Mouse (Mus musculus) stomach, postnatal 0 days (tissue): ENCODE results near the gene Tent5c. TPM values are rescaled to one million over a fixed set of nuclear protein-coding genes. Genes with fewer than 3 reads are reported as not detected.

Experiments used
- ATAC-seq: fragments of 200-750 bp; cut with Nextera tagmentation; 2 replicates; pipeline ENCODE4 v1.8.0; 2017; ENCODE audit not compliant: low FRiP score, low TSS enrichment
- DNase-seq: peaks from one replicate; pipeline ENCODE4 v3.0.0-alpha.2; 2016; ENCODE audit warnings: low spot score
- H3K27ac ChIP-seq: fragments of 300-500 bp; sonication (generic); replicated peaks from 2 replicates; pipeline ENCODE4 v1.5.1; 2014; ENCODE audit warnings: mild to moderate bottlenecking, control low read depth
- H3K27me3 ChIP-seq: fragments of 300-500 bp; sonication (generic); 2 replicates; pipeline ENCODE4 v1.6.1; 2014; ENCODE audit warnings: low read length; ENCODE audit not compliant: control insufficient read depth, insufficient read depth
- H3K36me3 ChIP-seq: fragments of 300-500 bp; sonication (generic); 2 replicates; pipeline ENCODE4 v1.6.1; 2014; ENCODE audit warnings: low read length, mixed read lengths; ENCODE audit not compliant: control insufficient read depth, insufficient read depth
- H3K4me1 ChIP-seq: fragments of 300-500 bp; sonication (generic); replicated peaks from 2 replicates; pipeline ENCODE4 v1.6.1; 2014; ENCODE audit warnings: antibody characterized with exemption; ENCODE audit not compliant: control insufficient read depth, insufficient read depth
- H3K4me2 ChIP-seq: fragments of 300-500 bp; sonication (generic); replicated peaks from 2 replicates; pipeline ENCODE4 v1.6.1; 2014; ENCODE audit warnings: low read depth, mild to moderate bottlenecking, control low read depth, moderate library complexity
- H3K4me3 ChIP-seq: fragments of 300-500 bp; sonication (generic); 2 replicates; pipeline ENCODE4 v1.5.1; 2014; ENCODE audit warnings: low read depth, low read length, control low read depth
- H3K9ac ChIP-seq: fragments of 300-500 bp; sonication (generic); 2 replicates; pipeline ENCODE4 v1.6.1; 2014; ENCODE audit warnings: mild to moderate bottlenecking, low read length, control low read depth, mixed read lengths
- H3K9me3 ChIP-seq: fragments of 300-500 bp; sonication (generic); 2 replicates; pipeline ENCODE4 v1.6.1; 2016; ENCODE audit warnings: low read length; ENCODE audit not compliant: control insufficient read depth
- CTCF ChIP-seq: IDR thresholded peaks from 2 replicates; pipeline ENCODE4 v1.5.1; 2016; ENCODE audit warnings: antibody characterized with exemption, low read depth, mild to moderate bottlenecking, moderate library complexity
- EP300 ChIP-seq: optimal IDR thresholded peaks from 2 replicates; pipeline ENCODE3; 2016; ENCODE audit warnings: antibody characterized with exemption
- WGBS: fragments of 180-500 bp; shearing (Covaris S2); extraction: QIAGEN DNeasy Blood & Tissue Kit; methylation state at CpG from one replicate; pipeline ENCODE4 v1.1.7; 2014; 5-methylcytosine and 5-hydroxymethylcytosine counted together
- polyA plus RNA-seq: library from polyadenylated mRNA; unstranded; fragments of >200 nt; fragmentation: Nextera tagmentation; extraction: Ambion mirVana; gene quantifications from 2 replicates; pipeline ENCODE4 v1.2.1, GENCODE M21; 2015

Gene Tent5c
- polyA plus RNA-seq, 1 experiment from 2014 or later: 2.5 TPM

DNA sequence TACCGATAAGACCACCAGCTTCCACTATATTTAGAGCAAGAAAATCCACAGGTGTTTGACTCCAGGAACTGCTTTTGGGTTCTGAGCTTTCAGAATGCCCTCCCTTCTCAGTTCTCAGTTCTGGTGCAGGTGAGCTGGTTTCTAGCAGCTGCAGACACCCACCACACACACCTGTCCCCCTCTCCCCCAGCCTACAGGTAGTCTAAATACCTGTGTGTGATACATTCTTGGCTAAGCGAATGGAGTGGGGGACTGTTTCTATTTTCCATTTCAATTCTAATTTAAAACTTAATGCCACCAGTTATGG lies 25.2 kb downstream of the Tent5c start:
- 50% methylated on average over 2 of the region's 2 CpGs for WGBS

GRCm38 (mm10) chr3:100463160-100463958 lies 25.8 kb downstream of the Tent5c start:
- H3K27ac ChIP-seq: no peak overlapping the region
- H3K27me3 ChIP-seq: no peaks in the 10 kb centered on the region
- 36% methylated on average over 11 of the region's 12 CpGs for WGBS
- peak; percentile 34 for DNase-seq
- H3K4me2 ChIP-seq: no peak overlapping the region
- no peak overlapping the region for H3K4me3 ChIP-seq
- no peak for TF ChIP-seq EP300
- no peak for TF ChIP-seq CTCF
- peak; percentile 60; the same call in 1 of the 2 replicates for ATAC-seq
- no peak overlapping the region for H3K9ac ChIP-seq
- no peaks in the 10 kb centered on the region for H3K36me3 ChIP-seq
- H3K4me1 ChIP-seq: no peaks in the 10 kb centered on the region
- no peaks in the 10 kb centered on the region for H3K9me3 ChIP-seq

More for the DNA sequence above, 25.2 kb downstream of the Tent5c start:
- no peaks in the 10 kb centered on the region for H3K27me3 ChIP-seq
- TF ChIP-seq EP300 (no peak), CTCF (no peak)
- H3K36me3 ChIP-seq: no peaks in the 10 kb centered on the region
- no peak overlapping the region for H3K4me3 ChIP-seq
- H3K9ac ChIP-seq: no peak overlapping the region
- H3K27ac ChIP-seq: no peak overlapping the region
- H3K4me1 ChIP-seq: no peaks in the 10 kb centered on the region
- no peaks in the 10 kb centered on the region for H3K9me3 ChIP-seq
- DNase-seq: no peak
- no peak overlapping the region for H3K4me2 ChIP-seq
- no peak for ATAC-seq

DNA sequence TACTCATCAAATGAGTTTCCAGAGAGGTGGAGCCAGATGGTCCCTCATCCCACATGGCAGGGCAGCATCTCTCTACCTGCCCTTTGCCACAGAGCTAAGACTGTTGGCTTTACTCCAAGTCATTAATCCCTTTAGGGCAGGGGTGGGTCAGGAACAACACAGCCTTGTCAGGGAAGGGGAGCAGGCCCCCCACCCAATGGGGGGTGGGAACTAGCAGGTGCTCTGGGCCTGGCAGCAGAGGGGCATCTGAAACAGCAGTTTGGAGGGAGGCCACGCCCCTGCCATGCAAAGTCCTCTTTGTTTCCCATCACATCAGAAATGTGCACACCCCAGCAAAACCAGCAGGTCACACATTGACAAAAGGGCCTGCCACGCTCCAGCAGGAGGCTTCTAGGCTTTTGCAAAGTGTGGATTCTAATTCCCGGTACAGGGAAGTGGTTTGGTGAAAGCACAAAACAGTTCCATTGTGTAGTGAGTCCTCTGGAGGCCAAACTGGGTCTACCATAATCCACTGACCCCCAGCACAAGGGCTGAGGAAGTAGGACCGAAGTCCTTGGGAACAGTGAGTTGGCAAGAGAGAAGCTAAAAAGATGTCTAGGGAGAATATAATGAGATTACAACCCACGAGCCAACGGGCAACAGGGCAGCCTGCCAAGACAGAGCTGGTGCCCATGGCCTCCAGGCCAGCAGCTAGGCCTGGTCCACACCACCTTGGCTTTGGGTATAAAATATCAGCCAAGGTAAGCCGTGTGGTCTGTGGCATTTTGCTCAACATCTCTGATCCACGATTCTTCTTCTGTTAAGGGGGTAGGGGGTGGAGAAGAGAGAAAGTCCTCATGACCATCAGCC lies 26.7 kb downstream of the Tent5c start:
- Histone ChIP-seq H3K4me2 (no peak overlapping the region), H3K9me3 (no peaks in the 10 kb centered on the region), H3K27me3 (no peaks in the 10 kb centered on the region), H3K9ac (no peak overlapping the region), H3K36me3 (no peaks in the 10 kb centered on the region), H3K4me3 (no peak overlapping the region), H3K4me1 (no peaks in the 10 kb centered on the region), H3K27ac (no peak overlapping the region)
- TF ChIP-seq EP300: no peak
- no peak for TF ChIP-seq CTCF
- 68% methylated on average over 8 of the region's 8 CpGs for WGBS
- no peak for DNase-seq
- 0 out of 2 replicates have a peak, but pooled peaks have one; percentile 19 for ATAC-seq

GRCm38 (mm10) chr3:100460510-100460909 lies 28.6 kb downstream of the Tent5c start:
- Histone ChIP-seq H3K4me2 (no peak overlapping the region), H3K4me3 (no peak overlapping the region), H3K27me3 (no peaks in the 10 kb centered on the region), H3K4me1 (no peaks in the 10 kb centered on the region), H3K27ac (no peak overlapping the region), H3K9me3 (no peaks in the 10 kb centered on the region), H3K36me3 (no peaks in the 10 kb centered on the region), H3K9ac (no peak overlapping the region)
- TF ChIP-seq EP300 (no peak), CTCF (peak; percentile 40)
- DNase-seq (no peak), ATAC-seq (no peak)
- WGBS: 90% methylated on average over 2 of the region's 2 CpGs

DNA sequence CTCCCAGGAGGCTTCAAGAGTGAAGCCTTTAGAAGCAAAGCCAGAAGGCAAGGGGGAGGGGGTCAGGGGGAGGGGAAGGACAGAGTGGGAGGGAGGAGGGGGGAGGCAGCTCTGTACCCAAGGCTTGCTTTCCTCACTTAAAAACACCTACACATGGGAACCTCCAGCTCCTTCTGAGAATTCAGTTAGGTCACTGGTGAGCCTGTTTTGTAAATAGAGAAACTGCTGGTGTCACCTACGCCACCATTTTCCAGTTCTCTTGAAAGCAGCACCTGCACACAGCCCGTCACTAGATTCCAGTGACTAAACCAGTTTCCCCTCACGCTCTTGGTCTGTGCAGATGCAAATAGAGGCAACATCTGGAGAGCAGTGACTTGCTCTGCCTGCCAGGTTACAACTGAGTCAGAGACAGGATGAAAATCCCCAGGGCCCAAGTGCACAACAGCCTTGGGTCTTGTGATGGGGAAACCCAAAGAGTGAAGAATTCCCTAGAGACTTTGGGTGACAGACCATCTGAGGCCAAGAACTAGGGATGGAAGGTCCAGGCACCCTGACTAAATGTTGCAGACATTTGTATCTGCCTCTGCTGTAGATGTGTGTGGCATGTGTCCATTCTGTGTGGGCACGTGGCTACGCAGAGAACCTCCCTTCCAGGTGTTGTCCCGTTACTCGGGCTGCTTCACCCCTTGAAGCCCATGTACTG lies 45.2 kb downstream of the Tent5c start:
- H3K36me3 ChIP-seq: no peaks in the 10 kb centered on the region
- no peak for ATAC-seq

More for the DNA sequence above, 45.2 kb downstream of the Tent5c start:
- H3K4me3 ChIP-seq: no peak overlapping the region
- DNase-seq: no peak
- WGBS: 80% methylated on average over 7 of the region's 7 CpGs
- no peaks in the 10 kb centered on the region for H3K9me3 ChIP-seq
- no peaks in the 10 kb centered on the region for H3K4me1 ChIP-seq
- TF ChIP-seq CTCF (no peak), EP300 (no peak)
- no peaks in the 10 kb centered on the region for H3K27me3 ChIP-seq
- H3K27ac ChIP-seq: no peak overlapping the region
- H3K4me2 ChIP-seq: no peak overlapping the region
- H3K9ac ChIP-seq: no peak overlapping the region
